Mouse (Mus musculus) kidney, embryonic 14.5 days (tissue): ENCODE data around the gene Etv5. TPM values are rescaled to one million over a fixed set of nuclear protein-coding genes. Genes with fewer than 3 reads are reported as not detected.

ENCODE experiments used
- ATAC-seq: fragments of 200-750 bp; cut with Nextera tagmentation; 2 replicates; pipeline ENCODE4 v1.8.0; 2017; ENCODE audit warnings: moderate number of reproducible peaks, mild to moderate bottlenecking, moderate TSS enrichment, moderate library complexity; ENCODE audit not compliant: low FRiP score, low TSS enrichment
- H3K27ac ChIP-seq: fragments of 300-500 bp; sonication (generic); 2 replicates; pipeline ENCODE4 v1.5.1; 2014; ENCODE audit warnings: low read depth, mild to moderate bottlenecking, low read length, moderate library complexity, mixed read lengths
- H3K27me3 ChIP-seq: fragments of 300-500 bp; sonication (generic); 2 replicates; pipeline ENCODE4 v1.6.1; 2014; ENCODE audit warnings: mild to moderate bottlenecking, low read length; ENCODE audit not compliant: control insufficient read depth, insufficient read depth
- H3K36me3 ChIP-seq: fragments of 300-500 bp; sonication (generic); 2 replicates; pipeline ENCODE4 v1.6.1; 2014; ENCODE audit warnings: low read length, mixed read lengths; ENCODE audit not compliant: control insufficient read depth, insufficient read depth
- H3K4me1 ChIP-seq: fragments of 300-500 bp; sonication (generic); 2 replicates; pipeline ENCODE4 v1.6.1; 2014; ENCODE audit warnings: low read length, mixed read lengths; ENCODE audit not compliant: control insufficient read depth, insufficient read depth
- H3K4me2 ChIP-seq: fragments of 300-500 bp; sonication (generic); replicated peaks from 2 replicates; pipeline ENCODE4 v1.6.1; 2014; ENCODE audit warnings: low read depth, mild to moderate bottlenecking, low read length
- H3K4me3 ChIP-seq: fragments of 300-500 bp; sonication (generic); 2 replicates; pipeline ENCODE4 v1.5.1; 2014; ENCODE audit warnings: mild to moderate bottlenecking, low read length
- H3K9ac ChIP-seq: fragments of 300-500 bp; sonication (generic); 2 replicates; pipeline ENCODE4 v1.6.1; 2014; ENCODE audit warnings: low read depth, mild to moderate bottlenecking, low read length, moderate library complexity
- H3K9me3 ChIP-seq: fragments of 300-500 bp; sonication (generic); 2 replicates; pipeline ENCODE4 v1.6.1; 2016; ENCODE audit warnings: low read length; ENCODE audit not compliant: control insufficient read depth
- WGBS: fragments of 180-500 bp; shearing (Covaris S2); extraction: QIAGEN DNeasy Blood & Tissue Kit; methylation state at CpG from one replicate; pipeline ENCODE4 v1.1.7; 2014; 5-methylcytosine and 5-hydroxymethylcytosine counted together
- polyA plus RNA-seq: library from polyadenylated mRNA; unstranded; fragments of >200 nt; fragmentation: Nextera tagmentation; extraction: Ambion mirVana; gene quantifications from 2 replicates; pipeline ENCODE4 v1.2.1, GENCODE M21; 2014

The Etv5 gene
- polyA plus RNA-seq, 1 experiment from 2014 or later = 68.0 TPM

- H3K27me3 ChIP-seq = no peaks in the 10 kb centered on the region
- no peaks in the 10 kb centered on the region for H3K36me3 ChIP-seq
- no peak overlapping the region for H3K4me2 ChIP-seq
- H3K9me3 ChIP-seq = no peaks in the 10 kb centered on the region
- 95% methylated on average over 4 of the region's 4 CpGs for WGBS
- no peak overlapping the region for H3K27ac ChIP-seq
- no peak for ATAC-seq
- H3K4me1 ChIP-seq = no peaks in the 10 kb centered on the region
- H3K4me3 ChIP-seq = no peak overlapping the region
- no peak overlapping the region for H3K9ac ChIP-seq
Measured at GRCm38 (mm10) chr16:22351194-22351593, 88.3 kb downstream of the Etv5 start.

DNA sequence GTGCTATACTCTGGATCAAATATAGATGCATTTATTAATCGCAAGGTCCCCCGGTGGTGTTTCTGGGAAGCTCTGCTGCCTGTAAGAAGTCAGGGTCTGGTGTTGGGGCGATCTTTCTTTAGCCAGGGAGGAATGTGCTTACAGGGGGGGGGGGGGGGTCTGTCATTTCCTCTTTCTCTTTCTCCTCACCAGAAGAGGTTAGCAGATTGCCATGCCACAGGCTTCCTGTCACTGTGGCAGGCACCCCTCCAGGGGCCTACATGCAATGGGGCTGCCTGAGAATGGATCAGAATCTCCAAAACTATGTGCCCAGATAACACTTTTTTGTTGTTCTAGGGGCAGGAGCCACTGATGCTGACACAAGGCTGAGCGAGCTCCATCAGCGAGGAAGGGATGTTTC, 89.7 kb downstream of the Etv5 start:
- no peak overlapping the region for H3K4me3 ChIP-seq
- no peaks in the 10 kb centered on the region for H3K9me3 ChIP-seq
- no peak for ATAC-seq
- H3K4me2 ChIP-seq = no peak overlapping the region
- no peak overlapping the region for H3K27ac ChIP-seq
- 90% methylated on average over 5 of the region's 5 CpGs for WGBS
- H3K27me3 ChIP-seq = no peaks in the 10 kb centered on the region
- H3K36me3 ChIP-seq = no peaks in the 10 kb centered on the region
- H3K9ac ChIP-seq = no peak overlapping the region
- no peaks in the 10 kb centered on the region for H3K4me1 ChIP-seq

DNA sequence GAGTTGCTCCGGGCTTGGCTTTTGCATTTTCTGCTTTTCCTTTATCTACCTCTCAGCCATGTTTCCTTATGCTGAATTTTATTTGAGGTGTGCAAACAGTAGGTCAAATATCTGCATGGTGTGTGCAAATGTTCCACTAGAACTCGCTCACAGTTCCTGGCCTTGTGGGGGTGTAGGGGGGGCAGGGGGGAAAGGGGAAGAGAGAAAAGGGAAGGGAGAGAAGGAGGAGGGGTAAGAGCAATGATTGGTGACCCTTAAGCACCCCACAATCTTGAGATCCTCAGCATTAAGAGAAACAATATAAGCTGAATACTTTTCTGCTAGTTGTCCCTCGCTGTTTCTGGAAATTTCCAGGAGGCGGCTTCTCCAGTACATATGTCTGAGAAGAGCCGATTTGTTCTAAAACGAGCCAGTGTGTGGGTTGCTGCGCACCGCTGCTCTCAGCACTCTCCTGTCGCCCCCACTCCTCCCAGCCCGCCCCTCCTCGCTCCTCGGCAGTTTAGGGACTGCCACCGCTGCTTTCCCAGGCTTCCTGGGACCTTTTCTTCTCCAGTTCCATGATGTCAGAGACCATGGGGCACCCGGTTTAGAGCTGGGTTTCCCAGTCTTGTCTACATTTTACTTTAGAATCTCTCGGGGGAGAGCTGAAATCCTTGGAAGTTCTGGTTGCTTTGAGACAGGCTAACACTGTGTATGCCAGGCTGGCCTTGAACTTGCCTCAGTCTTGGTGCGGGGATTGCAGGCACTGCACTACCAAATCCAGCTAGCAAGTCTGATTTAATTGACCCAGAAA, 90.8 kb downstream of the Etv5 start:
- no peak overlapping the region for H3K4me3 ChIP-seq
- no peak overlapping the region for H3K9ac ChIP-seq
- no peak for ATAC-seq
- no peaks in the 10 kb centered on the region for H3K36me3 ChIP-seq
- no peak overlapping the region; the same call in 1 of the 2 replicates for H3K4me2 ChIP-seq
- H3K9me3 ChIP-seq = no peaks in the 10 kb centered on the region
- H3K4me1 ChIP-seq = no peaks in the 10 kb centered on the region
- WGBS = 34% methylated on average over 16 of the region's 16 CpGs
- H3K27me3 ChIP-seq = no peaks in the 10 kb centered on the region
- H3K27ac ChIP-seq = no peak overlapping the region

DNA sequence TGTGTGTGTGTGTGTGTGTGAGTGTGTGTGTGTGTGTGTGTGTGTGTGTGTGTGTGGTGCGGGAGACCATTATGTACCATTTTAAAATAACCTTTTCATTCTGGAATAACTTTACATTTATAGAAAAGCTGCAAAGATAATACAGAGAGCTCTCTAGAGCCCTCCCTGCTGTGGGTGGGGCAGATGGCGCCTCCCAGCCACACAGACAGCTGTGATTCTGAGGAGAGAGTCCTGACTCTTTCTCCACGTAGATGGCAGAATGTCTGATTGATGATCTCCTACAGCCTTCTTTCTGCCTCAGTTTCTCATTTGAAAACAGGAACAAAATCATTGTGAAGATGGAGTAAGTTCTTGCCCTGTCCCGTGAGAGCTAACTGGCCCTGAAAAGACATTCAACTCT, 91.5 kb downstream of the Etv5 start:
- Histone ChIP-seq H3K4me2 (no peak overlapping the region), H3K27me3 (no peaks in the 10 kb centered on the region), H3K36me3 (no peaks in the 10 kb centered on the region), H3K4me3 (no peak overlapping the region), H3K27ac (no peak overlapping the region), H3K9me3 (no peaks in the 10 kb centered on the region), H3K9ac (no peak overlapping the region), H3K4me1 (no peaks in the 10 kb centered on the region)
- 70% methylated on average over 4 of the region's 4 CpGs for WGBS
- no peak for ATAC-seq

- H3K27me3 ChIP-seq = no peaks in the 10 kb centered on the region
- H3K27ac ChIP-seq = no peak overlapping the region
- no peak overlapping the region for H3K4me3 ChIP-seq
- no peak overlapping the region for H3K4me2 ChIP-seq
- ATAC-seq = no peak
- H3K36me3 ChIP-seq = no peaks in the 10 kb centered on the region
- no peaks in the 10 kb centered on the region for H3K4me1 ChIP-seq
- H3K9ac ChIP-seq = no peak overlapping the region
- no peaks in the 10 kb centered on the region for H3K9me3 ChIP-seq
- 79% methylated on average over 4 of the region's 4 CpGs for WGBS
Measured at GRCm38 (mm10) chr16:22341236-22341671, 98.3 kb downstream of the Etv5 start.

- peaks cover 11% of the 10 kb centered on the region; the same call in 1 of the 2 replicates for H3K9me3 ChIP-seq
- no peak overlapping the region for H3K9ac ChIP-seq
- no peak overlapping the region for H3K4me3 ChIP-seq
- no peak for ATAC-seq
- no peak overlapping the region for H3K27ac ChIP-seq
- WGBS = 80% methylated on average over 3 of the region's 3 CpGs
- no peaks in the 10 kb centered on the region for H3K27me3 ChIP-seq
- no peak overlapping the region for H3K4me2 ChIP-seq
- H3K36me3 ChIP-seq = no peaks in the 10 kb centered on the region
- no peaks in the 10 kb centered on the region for H3K4me1 ChIP-seq
Measured at GRCm38 (mm10) chr16:22335781-22336180, 103.7 kb downstream of the Etv5 start.

Other genes with a start within 250 kb of the Etv5 start
- 410 and 424 TPM in 2 replicates for gene Tra2b, start 173.7 kb downstream of the Etv5 start, polyA plus RNA-seq
- 0.17 and 0.51 TPM in 2 replicates for gene Dgkg, start 217.5 kb upstream of the Etv5 start, polyA plus RNA-seq